Mouse (Mus musculus) ES-Bruce4 (cell line): ENCODE data around the gene Tgm2. TPM values are rescaled to one million over a fixed set of nuclear protein-coding genes. Genes with fewer than 3 reads are reported as not detected.

Experiments used
- H3K27ac ChIP-seq: 2 replicates; pipeline ENCODE4 v1.5.1; 2012; ENCODE audit warnings: low read length, inconsistent platforms; ENCODE audit not compliant: insufficient read depth
- H3K27me3 ChIP-seq: 2 replicates; pipeline ENCODE4 v1.6.1; 2012; ENCODE audit warnings: mild to moderate bottlenecking, low read length, inconsistent platforms; ENCODE audit not compliant: control insufficient read depth, poor library complexity, insufficient read depth, severe bottlenecking
- H3K36me3 ChIP-seq: 2 replicates; pipeline ENCODE4 v1.6.1; 2012; ENCODE audit warnings: inconsistent platforms, mild to moderate bottlenecking, low read length, moderate library complexity; ENCODE audit not compliant: control insufficient read depth, poor library complexity, insufficient read depth, severe bottlenecking
- H3K4me1 ChIP-seq: one replicate; pipeline ENCODE4 v1.8.1; 2011; ENCODE audit warnings: low read length; ENCODE audit not compliant: control insufficient read depth, insufficient read depth
- H3K4me3 ChIP-seq: 2 replicates; pipeline ENCODE4 v1.5.1; 2011; ENCODE audit warnings: low read depth, mild to moderate bottlenecking, low read length
- H3K9ac ChIP-seq: 2 replicates; pipeline ENCODE4 v1.6.1; 2012; ENCODE audit warnings: low read depth, mild to moderate bottlenecking, inconsistent platforms; ENCODE audit not compliant: poor library complexity, severe bottlenecking
- H3K9me3 ChIP-seq: replicated peaks from 2 replicates; pipeline ENCODE4 v1.6.1; 2012; ENCODE audit warnings: mild to moderate bottlenecking, low read length, inconsistent platforms; ENCODE audit not compliant: control insufficient read depth, poor library complexity, insufficient read depth, severe bottlenecking
- CTCF ChIP-seq: IDR thresholded peaks from one replicate; pipeline ENCODE4 v1.8.1; 2011; ENCODE audit warnings: low read depth, low read length
- EP300 ChIP-seq: IDR thresholded peaks from 2 replicates; pipeline ENCODE4 v1.6.1; 2011; ENCODE audit warnings: low read depth, low read length; ENCODE audit not compliant: insufficient read depth
- POLR2A ChIP-seq: IDR thresholded peaks from one replicate; pipeline ENCODE4 v1.8.1; 2011; ENCODE audit warnings: low read length; ENCODE audit not compliant: insufficient read depth
- polyA plus RNA-seq: library from polyadenylated mRNA; stranded (reverse); fragments of >200 nt; gene quantifications from 2 replicates; pipeline ENCODE4 v1.2.4, GENCODE M21; 2011; ENCODE audit warnings: low read depth; ENCODE audit not compliant: missing spikeins, insufficient read depth, insufficient read length

Gene Tgm2
- polyA plus RNA-seq, 1 experiment, result 18.4 TPM

DNA sequence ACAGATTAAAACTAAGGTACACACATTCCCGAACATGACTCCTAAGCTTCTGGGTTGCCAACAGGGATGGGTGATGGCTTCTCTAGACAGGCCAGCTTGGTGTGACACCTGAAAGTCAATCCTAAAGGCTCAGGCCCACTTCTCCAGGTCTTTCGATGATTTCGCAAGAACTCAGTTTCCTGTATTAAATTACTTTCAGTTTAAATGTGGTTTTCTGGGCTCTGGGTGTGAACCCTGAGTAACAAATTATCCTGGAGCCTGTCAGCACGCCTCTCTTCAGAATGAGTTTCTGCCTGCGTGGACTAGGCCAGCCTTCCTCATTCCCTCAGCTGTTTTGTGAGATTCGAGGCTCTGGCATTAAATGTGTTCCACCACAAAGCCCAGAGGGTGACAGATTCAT, 16.8 kb upstream of the Tgm2 start:
- H3K27me3 ChIP-seq, result no peaks in the 10 kb centered on the region
- H3K4me3 ChIP-seq, result no peak overlapping the region
- no peaks in the 10 kb centered on the region for H3K36me3 ChIP-seq
- no peaks in the 10 kb centered on the region for H3K9me3 ChIP-seq
- no peaks in the 10 kb centered on the region for H3K4me1 ChIP-seq
- TF ChIP-seq EP300, result no peak
- TF ChIP-seq POLR2A, result no peak
- TF ChIP-seq CTCF, result no peak
- H3K9ac ChIP-seq, result no peak overlapping the region
- no peak overlapping the region for H3K27ac ChIP-seq

DNA sequence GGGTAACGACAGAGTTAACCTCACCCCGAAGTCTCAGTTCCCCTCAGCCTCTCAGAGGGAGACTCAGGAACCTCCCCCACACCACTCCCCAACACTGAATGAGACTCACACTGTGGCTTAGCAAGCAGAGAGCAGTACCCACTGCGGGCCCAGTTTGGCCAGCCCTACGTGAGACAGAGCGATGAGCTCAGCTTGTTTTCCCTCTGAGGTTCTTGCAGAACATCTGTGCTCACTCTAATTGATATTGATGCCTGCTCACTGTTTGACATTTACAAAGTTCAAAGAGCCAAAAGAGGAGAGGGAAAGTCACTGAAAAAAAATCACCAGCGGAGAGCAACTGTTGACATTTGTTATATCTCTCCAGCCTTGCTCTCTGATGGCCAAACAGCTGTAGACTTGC, 15.5 kb upstream of the Tgm2 start:
- TF ChIP-seq EP300 (no peak), POLR2A (no peak), CTCF (no peak)
- H3K27me3 ChIP-seq, result no peaks in the 10 kb centered on the region
- no peak overlapping the region for H3K27ac ChIP-seq
- H3K4me1 ChIP-seq, result no peaks in the 10 kb centered on the region
- no peak overlapping the region for H3K4me3 ChIP-seq
- H3K36me3 ChIP-seq, result no peaks in the 10 kb centered on the region
- H3K9ac ChIP-seq, result no peak overlapping the region
- H3K9me3 ChIP-seq, result no peaks in the 10 kb centered on the region

DNA sequence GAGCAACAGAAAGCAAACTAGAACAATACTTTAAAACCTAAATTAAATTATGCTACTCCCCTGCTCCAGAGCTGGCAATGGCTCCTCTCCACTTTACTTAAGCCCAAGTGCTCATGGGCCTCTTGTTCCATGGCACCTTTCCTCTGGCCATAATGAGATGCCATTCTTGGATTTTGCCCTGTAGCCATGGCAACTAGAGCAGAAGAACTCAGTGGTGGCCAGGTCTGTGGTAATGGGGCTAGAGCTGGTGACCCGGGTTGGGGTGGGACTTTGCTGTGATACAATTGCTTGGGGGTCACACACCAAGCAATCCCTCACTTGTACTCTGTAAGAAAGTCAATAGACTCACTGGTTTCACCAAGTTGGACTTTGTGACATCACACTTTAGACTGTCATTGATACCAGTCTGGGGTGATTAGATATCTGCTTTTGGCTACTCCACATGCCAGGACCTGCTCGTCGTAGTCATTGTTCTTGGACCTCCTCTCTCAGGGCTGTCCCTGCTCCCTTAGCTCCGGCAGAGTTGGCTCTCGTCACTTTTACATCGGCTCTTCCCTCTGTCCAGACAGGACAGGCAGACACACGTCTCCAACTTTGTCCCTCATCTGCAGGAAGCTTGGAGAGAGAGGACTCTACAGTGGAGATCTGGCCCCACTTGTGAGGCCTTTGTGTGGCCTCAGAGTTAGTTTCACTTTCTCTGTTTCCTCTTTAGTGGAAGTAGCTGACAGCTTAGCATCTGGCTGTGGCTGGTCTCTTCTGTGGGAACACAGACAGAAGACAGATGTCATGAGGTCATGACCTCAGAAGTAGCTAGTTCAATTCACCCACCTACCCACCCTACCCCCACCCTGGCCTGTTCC, 13.4 kb upstream of the Tgm2 start:
- Histone ChIP-seq H3K4me1 (no peaks in the 10 kb centered on the region), H3K27ac (no peak overlapping the region), H3K9ac (no peak overlapping the region), H3K4me3 (no peak overlapping the region), H3K36me3 (no peaks in the 10 kb centered on the region), H3K9me3 (no peaks in the 10 kb centered on the region), H3K27me3 (no peaks in the 10 kb centered on the region)
- TF ChIP-seq EP300, result no peak
- no peak for TF ChIP-seq POLR2A
- no peak for TF ChIP-seq CTCF

DNA sequence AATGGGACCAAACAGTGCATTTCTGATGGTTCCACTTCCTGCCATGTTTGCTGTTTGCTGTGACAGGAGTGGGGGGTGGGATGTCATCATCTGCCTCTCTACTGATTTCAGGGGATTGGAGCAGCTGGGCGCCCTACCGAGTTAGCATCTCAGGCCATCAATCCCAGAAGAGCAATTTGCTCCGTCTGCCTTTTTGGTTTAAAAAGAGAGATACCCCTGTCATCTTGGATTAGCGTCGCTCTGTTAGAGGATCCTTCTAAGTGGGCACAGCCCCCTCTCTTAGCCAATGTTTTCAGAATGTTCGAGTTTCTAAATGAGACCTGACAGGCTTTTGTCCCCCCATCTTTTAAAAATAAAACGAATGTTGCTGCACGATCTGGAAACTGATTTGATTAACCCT, 11.4 kb upstream of the Tgm2 start:
- H3K9ac ChIP-seq, result no peak overlapping the region
- H3K4me3 ChIP-seq, result no peak overlapping the region
- no peak overlapping the region for H3K27ac ChIP-seq
- no peaks in the 10 kb centered on the region for H3K27me3 ChIP-seq
- H3K9me3 ChIP-seq, result no peaks in the 10 kb centered on the region
- TF ChIP-seq CTCF, result no peak
- TF ChIP-seq POLR2A, result no peak
- no peak for TF ChIP-seq EP300
- H3K36me3 ChIP-seq, result no peaks in the 10 kb centered on the region
- no peaks in the 10 kb centered on the region for H3K4me1 ChIP-seq

DNA sequence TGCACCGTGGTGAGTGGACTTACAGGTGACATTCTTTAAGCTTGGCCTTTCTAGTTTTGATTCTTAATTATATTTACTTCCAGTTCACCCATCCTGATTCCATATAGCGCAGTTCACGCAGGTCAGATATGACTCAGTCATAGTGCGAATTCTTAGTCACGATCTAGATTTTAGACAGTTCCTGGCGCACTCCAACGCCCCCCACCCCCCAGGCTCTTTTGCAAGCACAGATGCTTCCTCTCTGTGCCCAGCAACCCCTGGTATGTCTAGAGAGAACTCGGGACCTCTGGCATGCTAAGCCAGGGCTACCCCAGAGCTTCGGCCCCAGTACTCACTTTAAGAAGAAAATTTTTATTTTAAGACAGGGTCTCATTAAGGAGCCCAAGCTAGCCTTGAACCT, 10.3 kb upstream of the Tgm2 start:
- Histone ChIP-seq H3K9ac (no peak overlapping the region), H3K36me3 (no peaks in the 10 kb centered on the region), H3K4me1 (peaks cover 4% of the 10 kb centered on the region), H3K4me3 (no peak overlapping the region), H3K27ac (no peak overlapping the region), H3K27me3 (no peaks in the 10 kb centered on the region), H3K9me3 (no peaks in the 10 kb centered on the region)
- no peak for TF ChIP-seq CTCF
- no peak for TF ChIP-seq POLR2A
- TF ChIP-seq EP300, result no peak

DNA sequence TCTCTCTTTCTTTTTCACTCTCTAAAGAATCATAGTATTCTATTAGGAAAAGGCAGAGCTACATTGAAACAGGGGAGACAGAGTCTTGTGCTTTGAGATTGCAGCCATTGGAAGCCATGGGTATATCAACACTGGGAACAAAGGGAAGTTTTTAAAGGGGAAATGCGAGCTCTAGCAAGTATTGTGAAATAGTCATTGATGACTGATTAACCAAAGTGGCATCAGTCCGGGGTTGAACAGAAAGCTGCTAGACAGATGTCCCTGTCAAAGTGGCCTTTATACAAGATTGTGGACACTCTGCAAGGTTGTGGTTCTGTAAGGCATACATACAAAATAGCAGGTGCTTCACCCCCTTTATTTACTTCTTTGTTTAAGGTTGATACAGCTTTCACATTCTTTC, 9.4 kb upstream of the Tgm2 start:
- peak overlapping the region; percentile 97 for H3K27ac ChIP-seq

More for the DNA sequence above, 9.4 kb upstream of the Tgm2 start:
- H3K9me3 ChIP-seq, result no peaks in the 10 kb centered on the region
- no peaks in the 10 kb centered on the region for H3K36me3 ChIP-seq
- H3K27me3 ChIP-seq, result no peaks in the 10 kb centered on the region
- H3K9ac ChIP-seq, result no peak overlapping the region
- TF ChIP-seq POLR2A (no peak), CTCF (no peak), EP300 (no peak)
- H3K4me3 ChIP-seq, result no peak overlapping the region
- peaks cover 4% of the 10 kb centered on the region for H3K4me1 ChIP-seq
